Mouse (Mus musculus): ENCODE results near the gene Angel1.

Gene Angel1

GRCm38 (mm10) chr12:86726120-86726640 lies at the start of gene Angel1:
Gene Angel1, minus strand, starts transcription at chr12:86726460.
- DNase-seq (ENCODE audit: inconsistent age in 2 of 2, low spot score in 1 of 2) = peak; percentile 97 to 98

- DNase-seq (ENCODE audit: inconsistent age in 2 of 2, low spot score in 1 of 2) = peak in 1 of 2 experiments; percentile 58
Measured at GRCm38 (mm10) chr12:86775561-86776280, 49.5 kb upstream of the Angel1 start.

GRCm38 (mm10) chr12:86772551-86772950 lies 46.3 kb upstream of the Angel1 start:
- DNase-seq (ENCODE audit: inconsistent age in 2 of 2, low spot score in 1 of 2) = no peak

- peak; percentile 92 to 97 for DNase-seq (ENCODE audit: inconsistent age in 2 of 2, low spot score in 1 of 2)
Measured at GRCm38 (mm10) chr12:86771823-86772427, 45.7 kb upstream of the Angel1 start.

- DNase-seq (ENCODE audit: inconsistent age in 2 of 2, low spot score in 1 of 2) = no peak
Measured at GRCm38 (mm10) chr12:86770927-86771326, 44.7 kb upstream of the Angel1 start.

GRCm38 (mm10) chr12:86770261-86770670 lies 44.0 kb upstream of the Angel1 start:
- DNase-seq (ENCODE audit: inconsistent age in 2 of 2, low spot score in 1 of 2) = peak; percentile 68 to 87

GRCm38 (mm10) chr12:86769819-86770218 lies 43.6 kb upstream of the Angel1 start:
- no peak for DNase-seq (ENCODE audit: inconsistent age in 2 of 2, low spot score in 1 of 2)

- DNase-seq (ENCODE audit: inconsistent age in 2 of 2, low spot score in 1 of 2) = peak; percentile 78 to 94
Measured at GRCm38 (mm10) chr12:86768986-86769580, 42.8 kb upstream of the Angel1 start.

- DNase-seq (ENCODE audit: inconsistent age in 2 of 2, low spot score in 1 of 2) = peak; percentile 55 to 86
Measured at GRCm38 (mm10) chr12:86767868-86768631, 41.8 kb upstream of the Angel1 start.

- no peak for DNase-seq (ENCODE audit: inconsistent age in 2 of 2, low spot score in 1 of 2)
Measured at GRCm38 (mm10) chr12:86766467-86766866, 40.2 kb upstream of the Angel1 start.

- no peak for DNase-seq (ENCODE audit: inconsistent age in 2 of 2, low spot score in 1 of 2)
Measured at GRCm38 (mm10) chr12:86764060-86764459, 37.8 kb upstream of the Angel1 start.

GRCm38 (mm10) chr12:86761036-86761435 lies 34.8 kb upstream of the Angel1 start:
- no peak for DNase-seq (ENCODE audit: inconsistent age in 2 of 2, low spot score in 1 of 2)

GRCm38 (mm10) chr12:86734319-86734810 lies 8.1 kb upstream of the Angel1 start, which contains the start of gene Lrrc74a:
Gene Lrrc74a, plus strand, starts transcription at chr12:86734369.
- no peak for DNase-seq (ENCODE audit: inconsistent age in 2 of 2, low spot score in 1 of 2)

- no peak for DNase-seq (ENCODE audit: inconsistent age in 2 of 2, low spot score in 1 of 2)
Measured at GRCm38 (mm10) chr12:86725706-86726105, 554 bp downstream of the Angel1 start.

GRCm38 (mm10) chr12:86724300-86724699 lies 2.0 kb downstream of the Angel1 start:
- DNase-seq (ENCODE audit: inconsistent age in 2 of 2, low spot score in 1 of 2) = no peak

GRCm38 (mm10) chr12:86721453-86721852 lies 4.8 kb downstream of the Angel1 start:
- no peak for DNase-seq (ENCODE audit: inconsistent age in 2 of 2, low spot score in 1 of 2)

GRCm38 (mm10) chr12:86719961-86720639 lies 6.2 kb downstream of the Angel1 start:
- DNase-seq (ENCODE audit: inconsistent age in 2 of 2, low spot score in 1 of 2) = no peak

GRCm38 (mm10) chr12:86716962-86717361 lies 9.3 kb downstream of the Angel1 start:
- DNase-seq (ENCODE audit: inconsistent age in 2 of 2, low spot score in 1 of 2) = no peak

- DNase-seq (ENCODE audit: inconsistent age in 2 of 2, low spot score in 1 of 2) = peak; percentile 59 to 89
Measured at GRCm38 (mm10) chr12:86715401-86715800, 10.9 kb downstream of the Angel1 start.

- DNase-seq (ENCODE audit: inconsistent age in 2 of 2, low spot score in 1 of 2) = no peak
Measured at GRCm38 (mm10) chr12:86714026-86714425, 12.2 kb downstream of the Angel1 start.

All from adrenal gland, adult (tissue).